Mouse (Mus musculus) lung, postnatal 0 days (tissue): ENCODE measurements around the gene Nosip.

Experiments
- CTCF ChIP-seq: IDR thresholded peaks from 2 replicates; pipeline ENCODE4 v1.5.1; 2016; ENCODE audit warnings: antibody characterized with exemption, mild to moderate bottlenecking
- EP300 ChIP-seq: IDR thresholded peaks from 2 replicates; pipeline ENCODE4 v1.6.1; 2016; ENCODE audit warnings: antibody characterized with exemption, mild to moderate bottlenecking, control low read depth

DNA sequence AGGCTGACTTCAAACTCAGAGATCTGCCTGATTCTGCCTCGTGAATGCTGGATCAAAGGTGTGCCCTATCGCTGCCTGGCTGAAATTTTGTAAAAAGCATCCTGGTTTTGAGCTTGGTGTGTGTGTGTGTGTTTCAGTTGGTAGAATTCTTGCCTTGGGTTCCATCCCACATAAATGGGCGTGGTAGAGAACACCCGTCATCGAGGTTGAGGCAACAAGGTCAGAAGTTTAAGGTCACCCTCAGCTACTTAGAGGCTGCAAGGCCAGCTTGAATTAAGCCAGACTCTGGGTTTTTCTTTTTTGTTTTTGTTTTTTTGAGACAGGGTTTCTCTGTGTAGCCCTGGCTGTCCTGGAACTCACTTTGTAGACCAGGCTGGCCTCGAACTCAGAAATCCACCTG lies 56.1 kb downstream of the Nosip start:
- TF ChIP-seq EP300 (no peak), CTCF (no peak)
